Mouse (Mus musculus) effector memory CD4-positive, alpha-beta T cell, adult 7 months (primary cell): Measurements from ENCODE around the gene Gm8113. TPM values are rescaled to one million over a fixed set of nuclear protein-coding genes. Genes with fewer than 3 reads are reported as not detected.

Experiments used
- polyA plus RNA-seq: library from polyadenylated mRNA; unstranded; fragments of 100-300 nt; shearing (Covaris generic); gene quantifications from one replicate; pipeline ENCODE4 v1.2.1, GENCODE M21; 2017

Gene Gm8113
- not detected for polyA plus RNA-seq

DNA sequence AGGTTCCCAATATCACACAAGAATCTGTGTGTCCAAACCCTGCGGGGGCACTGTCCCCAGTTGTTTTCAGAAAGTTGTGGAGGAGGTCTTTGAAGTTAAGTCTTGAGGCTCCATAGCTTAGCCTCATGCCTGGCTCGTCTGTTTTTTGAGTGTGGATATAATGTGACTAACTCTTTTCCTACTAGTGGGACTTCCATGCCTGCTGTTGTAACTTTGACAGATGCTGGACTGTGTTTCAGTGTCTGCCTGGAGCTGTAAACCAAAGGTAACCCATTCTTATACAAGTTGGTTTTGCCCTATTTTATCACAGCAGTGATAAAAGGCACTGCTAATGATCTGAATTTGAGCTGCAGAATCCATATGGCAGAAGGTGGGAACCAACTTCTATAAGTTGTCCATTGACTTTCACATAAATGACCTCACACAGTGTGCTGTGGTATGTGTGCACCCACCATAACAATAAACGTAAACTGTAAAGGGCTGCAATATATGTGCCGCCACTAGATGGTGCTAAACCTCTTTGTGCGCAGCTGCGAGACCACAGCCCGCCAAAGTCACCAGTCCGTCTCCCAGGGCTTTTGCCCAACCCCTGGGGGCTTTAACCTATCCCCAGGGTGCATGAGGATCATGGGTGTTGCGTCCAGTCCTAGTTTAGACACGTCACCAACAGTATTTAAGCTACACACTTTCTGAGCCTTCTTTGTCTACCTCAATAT is at the start of gene Gm8113:
TSS of gene Gm8113 (plus strand) at position 703 of the 716 bp plus-strand sequence.

DNA sequence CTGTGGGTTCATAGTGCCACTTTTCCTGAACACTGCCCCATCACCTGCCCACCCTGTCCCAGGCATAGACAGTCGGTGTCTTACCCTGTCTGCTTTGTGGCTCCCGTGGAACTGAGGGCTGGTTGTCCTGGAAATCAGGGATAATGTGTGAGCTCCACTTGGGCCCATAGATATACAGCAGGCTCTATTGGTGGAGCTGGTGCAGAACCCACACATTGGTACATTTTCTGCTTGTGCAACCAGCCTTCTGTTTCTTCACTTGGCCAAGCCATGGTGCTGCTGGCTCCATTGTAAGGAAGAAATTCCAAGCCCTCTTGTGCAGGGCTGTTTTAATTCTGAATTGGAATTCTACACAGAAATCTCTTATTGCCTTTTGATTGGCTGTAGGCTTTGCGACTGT is 49.8 kb upstream of the Gm8113 start, which contains the start of gene Ear1:
TSS of gene Ear1 (minus strand) at position 101 of the 400 bp plus-strand sequence.

DNA sequence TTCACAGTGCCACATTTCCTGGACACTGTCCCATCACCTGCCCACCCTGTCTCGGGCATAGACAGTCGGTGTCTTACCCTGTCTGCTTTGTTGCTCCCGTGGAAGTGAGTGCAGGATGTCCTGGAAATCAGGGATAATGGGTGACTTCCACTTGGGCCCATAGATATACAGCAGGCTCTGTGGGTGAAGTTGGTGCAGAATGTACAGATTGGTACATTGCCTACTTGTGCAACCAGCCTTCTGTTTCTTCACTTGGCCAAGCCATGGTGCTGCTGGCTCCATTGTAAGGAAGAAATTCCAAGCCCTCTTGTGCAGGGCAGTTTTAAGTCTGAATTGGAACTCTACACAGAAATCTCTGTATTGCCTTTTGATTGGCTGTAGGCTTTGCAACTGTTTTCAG is 1.7 kb upstream of the Gm8113 start, which contains the start of gene Ear10:
TSS of gene Ear10 (minus strand) at position 101 of the 400 bp plus-strand sequence.

DNA sequence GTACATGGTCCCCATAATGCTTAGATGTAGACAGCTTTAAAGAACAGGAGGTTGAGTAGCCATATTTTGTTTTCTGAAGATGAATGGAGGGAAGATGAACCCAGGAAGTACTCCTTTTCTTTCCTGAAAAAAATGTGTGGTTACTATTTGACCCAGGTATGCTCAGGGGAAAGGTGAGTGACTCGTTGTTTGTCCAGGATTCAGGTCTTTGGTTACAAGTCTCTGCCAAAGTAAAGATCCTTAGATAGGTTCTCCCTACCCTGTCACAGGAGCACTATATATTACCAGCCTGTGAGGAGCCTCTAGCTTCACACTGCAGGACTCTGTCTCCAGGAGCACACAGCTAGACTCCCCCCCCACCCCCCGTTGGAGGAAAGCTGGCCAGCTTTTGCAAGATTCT is 31.6 kb downstream of the Gm8113 start, which contains the start of gene Ang5:
TSS of gene Ang5 (plus strand) at position 301 of the 400 bp plus-strand sequence.

Other genes starting within 250 kb of the Gm8113 start
- gene Gm8165, start 248.2 kb upstream of the Gm8113 start, polyA plus RNA-seq = not detected
- gene Gm7324, start 227.6 kb upstream of the Gm8113 start, polyA plus RNA-seq = 1.3 TPM
- not detected for gene Gm16506, start 197.9 kb upstream of the Gm8113 start, polyA plus RNA-seq
- gene Gm6526, start 177.5 kb upstream of the Gm8113 start, polyA plus RNA-seq = 0.22 TPM
- gene Gm8180, start 140.6 kb upstream of the Gm8113 start, polyA plus RNA-seq = not detected
- not detected for gene Ear1, start 49.9 kb upstream of the Gm8113 start, polyA plus RNA-seq
- gene Ear10, start 1.8 kb upstream of the Gm8113 start, polyA plus RNA-seq = not detected
- not detected for gene Ang5, start 31.7 kb downstream of the Gm8113 start, polyA plus RNA-seq
- gene Ang6, start 76.9 kb downstream of the Gm8113 start, polyA plus RNA-seq = not detected
- gene Ear2, start 177.3 kb downstream of the Gm8113 start, polyA plus RNA-seq = not detected
- gene Gm3327, start 198.5 kb downstream of the Gm8113 start, polyA plus RNA-seq = not detected